Mouse (Mus musculus) spleen, postnatal 10 days (tissue): ENCODE data around the gene Armc2.
A peak's percentile ranks its signal among the peaks of the same experiment; 100 is the strongest.

Experiments
- DNase-seq, 2 experiments: peaks; one replicate each; pipeline ENCODE4 v3.0.0; 2021 to 2022; ENCODE audit warnings: low spot score in 2 of 2

Armc2 gene

GRCm38 (mm10) chr10:42021536-42021935 lies 3.3 kb upstream of the Armc2 start:
- DNase-seq = no peak

- no peak for DNase-seq
These were observed 4.2 kb downstream of the Armc2 start for GRCm38 (mm10) chr10:42014086-42014485.

GRCm38 (mm10) chr10:42010761-42011435 lies 7.3 kb downstream of the Armc2 start:
- DNase-seq = no peak

- DNase-seq = no peak
These were observed 13.0 kb downstream of the Armc2 start for GRCm38 (mm10) chr10:42005259-42005658.

GRCm38 (mm10) chr10:42004690-42005089 lies 13.6 kb downstream of the Armc2 start:
- DNase-seq = no peak

GRCm38 (mm10) chr10:42004056-42004455 lies 14.2 kb downstream of the Armc2 start:
- no peak for DNase-seq

GRCm38 (mm10) chr10:42003576-42003975 lies 14.7 kb downstream of the Armc2 start:
- DNase-seq = no peak

GRCm38 (mm10) chr10:42002436-42002835 lies 15.8 kb downstream of the Armc2 start:
- no peak for DNase-seq

GRCm38 (mm10) chr10:42001260-42001659 lies 17.0 kb downstream of the Armc2 start:
- no peak for DNase-seq

GRCm38 (mm10) chr10:41997691-41998178 lies 20.5 kb downstream of the Armc2 start:
- no peak for DNase-seq

- DNase-seq = no peak
These were observed 22.1 kb downstream of the Armc2 start for GRCm38 (mm10) chr10:41996157-41996556.

GRCm38 (mm10) chr10:41995051-41995450 lies 23.2 kb downstream of the Armc2 start:
- no peak for DNase-seq

GRCm38 (mm10) chr10:41994578-41994977 lies 23.7 kb downstream of the Armc2 start:
- no peak for DNase-seq

GRCm38 (mm10) chr10:41992059-41992440 lies 26.2 kb downstream of the Armc2 start:
- DNase-seq = no peak

- DNase-seq = no peak
These were observed 26.7 kb downstream of the Armc2 start for GRCm38 (mm10) chr10:41991364-41992058.

GRCm38 (mm10) chr10:41990896-41991295 lies 27.3 kb downstream of the Armc2 start:
- no peak for DNase-seq

- DNase-seq = no peak
These were observed 29.3 kb downstream of the Armc2 start for GRCm38 (mm10) chr10:41988930-41989329.

GRCm38 (mm10) chr10:41986126-41986525 lies 32.1 kb downstream of the Armc2 start:
- DNase-seq = no peak

GRCm38 (mm10) chr10:41984221-41984620 lies 34.0 kb downstream of the Armc2 start:
- DNase-seq = no peak

- DNase-seq = no peak
These were observed 35.4 kb downstream of the Armc2 start for GRCm38 (mm10) chr10:41982821-41983220.

- peak; percentile 28 to 63 for DNase-seq
These were observed 37.4 kb downstream of the Armc2 start for GRCm38 (mm10) chr10:41980772-41981383.

- no peak for DNase-seq
These were observed 39.6 kb downstream of the Armc2 start for GRCm38 (mm10) chr10:41978403-41979234.
